Mouse (Mus musculus) liver, embryonic 12.5 days (tissue): ENCODE data around the gene Spock3. TPM values are rescaled to one million over a fixed set of nuclear protein-coding genes. Genes with fewer than 3 reads are reported as not detected.
"Not testable (repeated sequence)": the region's sequence is repeated elsewhere in the genome, so short reads cannot be mapped to it uniquely, and the experiment has no call there.

Experiments used
- ATAC-seq: fragments of 200-750 bp; cut with Nextera tagmentation; 2 replicates; pipeline ENCODE4 v1.8.0; 2017; ENCODE audit warnings: moderate number of reproducible peaks, mild to moderate bottlenecking, moderate library complexity
- H3K27ac ChIP-seq: fragments of 300-500 bp; sonication (generic); 2 replicates; pipeline ENCODE4 v1.5.1; 2016; ENCODE audit warnings: mild to moderate bottlenecking
- H3K27me3 ChIP-seq: fragments of 300-500 bp; sonication (generic); replicated peaks from 2 replicates; pipeline ENCODE4 v1.6.1; 2016; ENCODE audit warnings: mild to moderate bottlenecking, moderate library complexity
- H3K36me3 ChIP-seq: fragments of 300-500 bp; sonication (generic); 2 replicates; pipeline ENCODE4 v1.6.1; 2016; ENCODE audit warnings: mild to moderate bottlenecking, moderate library complexity
- H3K4me1 ChIP-seq: fragments of 300-500 bp; sonication (generic); 2 replicates; pipeline ENCODE4 v1.6.1; 2016
- H3K4me2 ChIP-seq: fragments of 300-500 bp; sonication (generic); 2 replicates; pipeline ENCODE4 v1.6.1; 2016; ENCODE audit warnings: mild to moderate bottlenecking, moderate library complexity
- H3K4me3 ChIP-seq: fragments of 300-500 bp; sonication (generic); 2 replicates; pipeline ENCODE4 v1.5.1; 2016; ENCODE audit warnings: mild to moderate bottlenecking, moderate library complexity
- H3K9ac ChIP-seq: fragments of 300-500 bp; sonication (generic); 2 replicates; pipeline ENCODE4 v1.6.1; 2016; ENCODE audit warnings: mild to moderate bottlenecking, moderate library complexity
- H3K9me3 ChIP-seq: fragments of 300-500 bp; sonication (generic); replicated peaks from 2 replicates; pipeline ENCODE4 v1.6.1; 2016; ENCODE audit warnings: mild to moderate bottlenecking, moderate library complexity
- WGBS: fragments of 180-500 bp; shearing (Covaris S2); methylation state at CpG from one replicate; pipeline ENCODE4 v1.1.7; 2016; ENCODE audit not compliant: insufficient replicate concordance; 5-methylcytosine and 5-hydroxymethylcytosine counted together
- polyA plus RNA-seq: library from polyadenylated mRNA; unstranded; fragments of >200 nt; fragmentation: Nextera tagmentation; extraction: Ambion mirVana; gene quantifications from 2 replicates; pipeline ENCODE4 v1.2.1, GENCODE M21; 2016

Spock3 gene
- 0.39 and 0.66 TPM in 2 replicates for polyA plus RNA-seq

GRCm38 (mm10) chr8:62950709-62951108 lies at the start of gene Spock3:
Gene Spock3 (plus strand): TSS chr8:62951009.
- no peaks in the 10 kb centered on the region for H3K36me3 ChIP-seq
- 35% methylated on average over 2 of the region's 2 CpGs for whole genome bisulfite sequencing
- H3K27me3 ChIP-seq = peaks cover 28% of the 10 kb centered on the region
- no peak for ATAC-seq
- no peaks in the 10 kb centered on the region for H3K4me1 ChIP-seq
- H3K9ac ChIP-seq = no peak within 1 kb of the TSS
- H3K4me3 ChIP-seq = peak within 1 kb of the TSS; percentile 37
- no peak within 1 kb of the TSS for H3K27ac ChIP-seq
- no peaks in the 10 kb centered on the region for H3K9me3 ChIP-seq
- H3K4me2 ChIP-seq = peak within 1 kb of the TSS; percentile 55

GRCm38 (mm10) chr8:62951173-62952134 lies 645 bp downstream of the Spock3 start:
- 3% methylated on average over 50 of the region's 50 CpGs for WGBS
- no peaks in the 10 kb centered on the region for H3K36me3 ChIP-seq
- no peak overlapping the region for H3K9ac ChIP-seq
- no peak overlapping the region for H3K27ac ChIP-seq
- peak overlapping the region; percentile 37 for H3K4me3 ChIP-seq
- no peaks in the 10 kb centered on the region for H3K4me1 ChIP-seq
- H3K27me3 ChIP-seq = peaks cover 28% of the 10 kb centered on the region
- no peaks in the 10 kb centered on the region for H3K9me3 ChIP-seq
- peak overlapping the region; percentile 55 for H3K4me2 ChIP-seq
- ATAC-seq = no peak

- Histone ChIP-seq H3K36me3 (no peaks in the 10 kb centered on the region), H3K27ac (no peak overlapping the region), H3K9me3 (no peaks in the 10 kb centered on the region), H3K4me2 (no peak overlapping the region), H3K4me1 (no peaks in the 10 kb centered on the region), H3K9ac (no peak overlapping the region), H3K4me3 (no peak overlapping the region), H3K27me3 (peaks cover 28% of the 10 kb centered on the region)
- WGBS = 24% methylated on average over 3 of the region's 3 CpGs
- no peak for ATAC-seq
These were observed 1.7 kb downstream of the Spock3 start for GRCm38 (mm10) chr8:62952481-62952880.

GRCm38 (mm10) chr8:62962608-62963007 lies 11.8 kb downstream of the Spock3 start:
- Histone ChIP-seq H3K27ac (no peak overlapping the region), H3K9ac (no peak overlapping the region), H3K4me2 (no peak overlapping the region), H3K9me3 (no peaks in the 10 kb centered on the region), H3K36me3 (no peaks in the 10 kb centered on the region), H3K4me3 (no peak overlapping the region), H3K4me1 (no peaks in the 10 kb centered on the region), H3K27me3 (no peaks in the 10 kb centered on the region)
- ATAC-seq = no peak
- WGBS = 66% methylated on average over 3 of the region's 3 CpGs

- Histone ChIP-seq H3K9me3 (no peaks in the 10 kb centered on the region), H3K4me1 (no peaks in the 10 kb centered on the region), H3K27me3 (no peaks in the 10 kb centered on the region), H3K36me3 (no peaks in the 10 kb centered on the region), H3K4me3 (no peak overlapping the region), H3K27ac (no peak overlapping the region), H3K9ac (no peak overlapping the region), H3K4me2 (no peak overlapping the region)
- WGBS = 72% methylated on average over 2 of the region's 2 CpGs
- no peak for ATAC-seq
These were observed 19.1 kb downstream of the Spock3 start for GRCm38 (mm10) chr8:62969802-62970372.

- Histone ChIP-seq H3K27me3 (no peaks in the 10 kb centered on the region), H3K36me3 (no peaks in the 10 kb centered on the region), H3K27ac (no peak overlapping the region), H3K9me3 (no peaks in the 10 kb centered on the region), H3K4me1 (no peaks in the 10 kb centered on the region), H3K4me2 (no peak overlapping the region), H3K9ac (no peak overlapping the region), H3K4me3 (no peak overlapping the region)
- 51% methylated on average over 3 of the region's 3 CpGs for WGBS
- ATAC-seq = no peak
These were observed 138.2 kb downstream of the Spock3 start for GRCm38 (mm10) chr8:63088984-63089383.

GRCm38 (mm10) chr8:63098200-63098599 lies 147.4 kb downstream of the Spock3 start:
- H3K4me1 ChIP-seq = no peaks in the 10 kb centered on the region
- H3K36me3 ChIP-seq = no peaks in the 10 kb centered on the region
- no peak for ATAC-seq
- no peak overlapping the region for H3K4me3 ChIP-seq
- H3K27ac ChIP-seq = no peak overlapping the region
- no peaks in the 10 kb centered on the region for H3K9me3 ChIP-seq
- H3K4me2 ChIP-seq = no peak overlapping the region
- H3K9ac ChIP-seq = no peak overlapping the region
- H3K27me3 ChIP-seq = no peaks in the 10 kb centered on the region
- 84% methylated on average over 2 of the region's 2 CpGs for WGBS

- Histone ChIP-seq H3K27ac (no peak overlapping the region), H3K9me3 (no peaks in the 10 kb centered on the region), H3K27me3 (no peaks in the 10 kb centered on the region), H3K4me2 (no peak overlapping the region), H3K4me3 (no peak overlapping the region), H3K4me1 (no peaks in the 10 kb centered on the region), H3K9ac (no peak overlapping the region), H3K36me3 (no peaks in the 10 kb centered on the region)
- 44% methylated on average over 1 of the region's 1 CpGs for whole genome bisulfite sequencing
- ATAC-seq = no peak
These were observed 159.0 kb downstream of the Spock3 start for GRCm38 (mm10) chr8:63109761-63110160.

GRCm38 (mm10) chr8:63112919-63113318 lies 162.1 kb downstream of the Spock3 start:
- 43% methylated on average over 1 of the region's 1 CpGs for WGBS
- Histone ChIP-seq H3K27me3 (no peaks in the 10 kb centered on the region), H3K4me3 (no peak overlapping the region), H3K9ac (no peak overlapping the region), H3K27ac (no peak overlapping the region), H3K4me2 (no peak overlapping the region), H3K36me3 (no peaks in the 10 kb centered on the region), H3K9me3 (no peaks in the 10 kb centered on the region), H3K4me1 (no peaks in the 10 kb centered on the region)
- ATAC-seq = no peak

GRCm38 (mm10) chr8:63120508-63120907 lies 169.7 kb downstream of the Spock3 start:
- H3K4me3 ChIP-seq = no peak overlapping the region
- ATAC-seq = no peak
- H3K9me3 ChIP-seq = no peaks in the 10 kb centered on the region
- 56% methylated on average over 2 of the region's 2 CpGs for WGBS
- no peaks in the 10 kb centered on the region for H3K4me1 ChIP-seq
- H3K27me3 ChIP-seq = no peaks in the 10 kb centered on the region
- H3K9ac ChIP-seq = no peak overlapping the region
- H3K36me3 ChIP-seq = no peaks in the 10 kb centered on the region
- H3K27ac ChIP-seq = no peak overlapping the region
- no peak overlapping the region for H3K4me2 ChIP-seq

- no peak overlapping the region for H3K4me3 ChIP-seq
- H3K9me3 ChIP-seq = no peaks in the 10 kb centered on the region
- H3K4me1 ChIP-seq = no peaks in the 10 kb centered on the region
- 68% methylated on average over 3 of the region's 3 CpGs for WGBS
- no peak for ATAC-seq
- H3K4me2 ChIP-seq = no peak overlapping the region
- H3K9ac ChIP-seq = no peak overlapping the region
- no peak overlapping the region for H3K27ac ChIP-seq
- H3K27me3 ChIP-seq = no peaks in the 10 kb centered on the region
- no peaks in the 10 kb centered on the region for H3K36me3 ChIP-seq
These were observed 184.6 kb downstream of the Spock3 start for GRCm38 (mm10) chr8:63135406-63135805.

- ATAC-seq, H3K9ac ChIP-seq: not testable (repeated sequence)
- 79% methylated on average over 2 of the region's 2 CpGs for WGBS
These were observed 213.1 kb downstream of the Spock3 start for GRCm38 (mm10) chr8:63163861-63164260.

More at GRCm38 (mm10) chr8:63163861-63164260, 213.1 kb downstream of the Spock3 start:
- H3K4me2 ChIP-seq, H3K4me1 ChIP-seq, H3K27me3 ChIP-seq, H3K9me3 ChIP-seq, H3K4me3 ChIP-seq, H3K27ac ChIP-seq, H3K36me3 ChIP-seq: not testable (repeated sequence)
